Mouse (Mus musculus): ENCODE measurements around the gene Mptx1. TPM values are rescaled to one million over a fixed set of nuclear protein-coding genes. Genes with fewer than 3 reads are reported as not detected.
"Not testable (repeated sequence)": the region's sequence is repeated elsewhere in the genome, so short reads cannot be mapped to it uniquely, and the experiment has no call there.

Gene Mptx1
- not detected in 2 replicates for polyA plus RNA-seq (2012; ENCODE audit: insufficient read depth, low replicate concordance)

- Histone ChIP-seq H3K27me3 (replicated peaks) (no peaks in the 10 kb centered on the region), H3K4me1 (no peaks in the 10 kb centered on the region), H3K9me3 (no peaks in the 10 kb centered on the region), H3K4me3 (replicated peaks) (no peak within 1 kb of the TSS), H3K36me3 (replicated peaks; ENCODE audit: low read length) (no peaks in the 10 kb centered on the region)
- TF ChIP-seq FLI1 (IDR thresholded peaks at IDR 0.05; ENCODE audit: low read length), result no peak
- no peak for TF ChIP-seq GATA1 (IDR thresholded peaks at IDR 0.05; ENCODE audit: borderline replicate concordance, low read length)
Measured at GRCm38 (mm10) chr1:174330218-174330617, at the start of gene Mptx1. Gene Mptx1, plus strand, starts transcription at chr1:174330518.

GRCm38 (mm10) chr1:174303162-174303561 lies 27.2 kb upstream of the Mptx1 start:
- Histone ChIP-seq H3K4me1 (no peaks in the 10 kb centered on the region), H3K4me3 (replicated peaks) (no peak overlapping the region), H3K9me3 (no peaks in the 10 kb centered on the region), H3K27me3 (replicated peaks) (no peaks in the 10 kb centered on the region), H3K36me3 (replicated peaks; ENCODE audit: low read length) (no peaks in the 10 kb centered on the region)
- TF ChIP-seq GATA1 (IDR thresholded peaks at IDR 0.05; ENCODE audit: borderline replicate concordance, low read length), result no peak
- TF ChIP-seq FLI1 (IDR thresholded peaks at IDR 0.05; ENCODE audit: low read length), result no peak

GRCm38 (mm10) chr1:174317308-174317707 lies 13.0 kb upstream of the Mptx1 start:
- H3K36me3 ChIP-seq (replicated peaks; ENCODE audit: low read length), result no peaks in the 10 kb centered on the region
- H3K4me3 ChIP-seq (replicated peaks), result no peak overlapping the region
- TF ChIP-seq FLI1 (IDR thresholded peaks at IDR 0.05; ENCODE audit: low read length) (no peak), GATA1 (IDR thresholded peaks at IDR 0.05; ENCODE audit: borderline replicate concordance, low read length) (no peak)
- H3K27me3 ChIP-seq (replicated peaks), result no peaks in the 10 kb centered on the region
- H3K4me1 ChIP-seq, result no peaks in the 10 kb centered on the region
- H3K9me3 ChIP-seq, result no peaks in the 10 kb centered on the region

- H3K9me3 ChIP-seq; H3K27me3 ChIP-seq (replicated peaks); H3K4me3 ChIP-seq (replicated peaks); H3K36me3 ChIP-seq (replicated peaks; ENCODE audit: low read length): not testable (repeated sequence)
- H3K4me1 ChIP-seq, result peaks cover 12% of the 10 kb centered on the region; the same call in 1 of the 2 replicates
Measured at GRCm38 (mm10) chr1:174353636-174354035, 23.3 kb downstream of the Mptx1 start.

- peaks cover 12% of the 10 kb centered on the region; the same call in 1 of the 2 replicates for H3K4me1 ChIP-seq
- TF ChIP-seq GATA1 (IDR thresholded peaks at IDR 0.05; ENCODE audit: borderline replicate concordance, low read length), result no peak
- no peak for TF ChIP-seq FLI1 (IDR thresholded peaks at IDR 0.05; ENCODE audit: low read length)
- no peaks in the 10 kb centered on the region for H3K9me3 ChIP-seq
- H3K27me3 ChIP-seq (replicated peaks), result no peaks in the 10 kb centered on the region
- peaks cover 3% of the 10 kb centered on the region for H3K36me3 ChIP-seq (replicated peaks; ENCODE audit: low read length)
- H3K4me3 ChIP-seq (replicated peaks), result no peak overlapping the region
Measured at GRCm38 (mm10) chr1:174354640-174355039, 24.3 kb downstream of the Mptx1 start.

GRCm38 (mm10) chr1:174364882-174365451 lies 34.6 kb downstream of the Mptx1 start, which contains the start of gene Olfr417:
Gene Olfr417, plus strand, starts transcription at chr1:174365122.
- peaks cover 9% of the 10 kb centered on the region; the same call in 1 of the 2 replicates for H3K4me1 ChIP-seq
- no peaks in the 10 kb centered on the region for H3K27me3 ChIP-seq (replicated peaks)
- TF ChIP-seq GATA1 (IDR thresholded peaks at IDR 0.05; ENCODE audit: borderline replicate concordance, low read length), result no peak
- no peak for TF ChIP-seq FLI1 (IDR thresholded peaks at IDR 0.05; ENCODE audit: low read length)
- no peaks in the 10 kb centered on the region for H3K9me3 ChIP-seq
- H3K4me3 ChIP-seq (replicated peaks), result no peak within 1 kb of the TSS
- H3K36me3 ChIP-seq (replicated peaks; ENCODE audit: low read length), result no peaks in the 10 kb centered on the region

GRCm38 (mm10) chr1:174373799-174374198 lies 43.5 kb downstream of the Mptx1 start:
- no peak for TF ChIP-seq GATA1 (IDR thresholded peaks at IDR 0.05; ENCODE audit: borderline replicate concordance, low read length)
- no peak for TF ChIP-seq FLI1 (IDR thresholded peaks at IDR 0.05; ENCODE audit: low read length)
- H3K9me3 ChIP-seq, result no peaks in the 10 kb centered on the region
- no peak overlapping the region for H3K4me3 ChIP-seq (replicated peaks)
- H3K4me1 ChIP-seq, result peaks cover 7% of the 10 kb centered on the region; the same call in 1 of the 2 replicates
- no peaks in the 10 kb centered on the region for H3K27me3 ChIP-seq (replicated peaks)
- no peaks in the 10 kb centered on the region for H3K36me3 ChIP-seq (replicated peaks; ENCODE audit: low read length)

Other genes with a start within 250 kb of the Mptx1 start
- not detected in 2 replicates for gene Olfr429, start 246.2 kb upstream of the Mptx1 start, polyA plus RNA-seq (2012; ENCODE audit: insufficient read depth, low replicate concordance)
- not detected in 2 replicates for gene Olfr427, start 233.6 kb upstream of the Mptx1 start, polyA plus RNA-seq (2012; ENCODE audit: insufficient read depth, low replicate concordance)
- gene Olfr231, start 209.4 kb upstream of the Mptx1 start, polyA plus RNA-seq (2012; ENCODE audit: insufficient read depth, low replicate concordance), result not detected in 2 replicates
- gene Olfr424, start 199.0 kb upstream of the Mptx1 start, polyA plus RNA-seq (2012; ENCODE audit: insufficient read depth, low replicate concordance), result not detected in 2 replicates
- not detected in 2 replicates for gene Olfr420, start 174.9 kb upstream of the Mptx1 start, polyA plus RNA-seq (2012; ENCODE audit: insufficient read depth, low replicate concordance)
- 0.11 TPM in 1 of 2 replicates, not detected in the other for gene Spta1, start 157.7 kb upstream of the Mptx1 start, polyA plus RNA-seq (2012; ENCODE audit: insufficient read depth, low replicate concordance)
- not detected in 2 replicates for gene Olfr419, start 78.5 kb upstream of the Mptx1 start, polyA plus RNA-seq (2012; ENCODE audit: insufficient read depth, low replicate concordance)
- not detected in 2 replicates for gene Olfr417, start 34.6 kb downstream of the Mptx1 start, polyA plus RNA-seq (2012; ENCODE audit: insufficient read depth, low replicate concordance)
- not detected in 2 replicates for gene Olfr248, start 60.5 kb downstream of the Mptx1 start, polyA plus RNA-seq (2012; ENCODE audit: insufficient read depth, low replicate concordance)
- not detected in 2 replicates for gene Olfr414, start 93.5 kb downstream of the Mptx1 start, polyA plus RNA-seq (2012; ENCODE audit: insufficient read depth, low replicate concordance)
- gene Olfr220, start 111.6 kb downstream of the Mptx1 start, polyA plus RNA-seq (2012; ENCODE audit: insufficient read depth, low replicate concordance), result not detected in 2 replicates
- 0.25 and 0.60 TPM in 2 replicates for gene Fmn2, start 171.3 kb downstream of the Mptx1 start, polyA plus RNA-seq (2012; ENCODE audit: insufficient read depth, low replicate concordance)